Mouse (Mus musculus): ENCODE measurements around the gene Sin3b.

DNA sequence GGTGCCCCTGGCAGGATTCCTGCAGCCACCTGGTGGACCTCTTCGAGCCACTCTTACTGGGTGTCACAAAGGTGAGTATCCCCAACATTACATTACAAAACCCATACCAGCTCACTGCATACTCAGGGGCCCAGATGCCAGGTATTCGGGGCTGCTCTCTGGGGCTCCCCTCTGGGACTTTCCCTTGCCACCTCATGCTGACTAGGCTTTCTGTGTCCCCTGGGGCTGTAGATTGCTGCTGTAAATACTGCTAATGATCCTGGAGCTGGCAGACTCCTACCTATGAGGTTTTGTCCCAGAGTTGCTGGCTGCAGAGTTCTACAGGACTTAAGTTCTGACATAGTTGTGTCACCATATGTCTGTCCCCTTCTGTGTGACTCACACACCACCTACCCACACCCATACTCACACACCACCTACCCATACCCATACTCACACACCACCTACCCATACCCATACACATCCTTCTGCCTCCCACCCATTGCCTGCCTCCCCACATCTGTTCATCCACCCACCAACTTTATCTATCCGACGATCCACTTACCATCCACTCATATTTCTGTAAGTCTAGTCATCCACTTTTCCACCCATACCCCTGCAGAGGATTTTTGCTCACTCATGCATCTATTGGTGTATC lies 40.9 kb upstream of the Sin3b start:
- TF ChIP-seq CTCF (conservative IDR thresholded peaks at IDR 0.05 in 1 of 2, IDR thresholded peaks at IDR 0.05 in 1 of 2; ENCODE audit: low read depth in 2 of 2, low read length in 2 of 2) (no peak), JUND (conservative IDR thresholded peaks at IDR 0.05; ENCODE audit: low read depth, low read length) (no peak), UBTF (IDR thresholded peaks at IDR 0.05; ENCODE audit: low read depth, low read length) (no peak)
